Mouse (Mus musculus) testis, adult 2 months (tissue): ENCODE results near the gene Olfr1228. TPM values are rescaled to one million over a fixed set of nuclear protein-coding genes. Genes with fewer than 3 reads are reported as not detected.

Experiments
- H3K27ac ChIP-seq: fragments of 200-500 bp; 2 replicates; pipeline ENCODE4 v1.5.1; 2012; ENCODE audit warnings: low read depth, low read length; ENCODE audit not compliant: control insufficient read depth, insufficient read depth
- H3K27me3 ChIP-seq: fragments of 200-500 bp; 2 replicates; pipeline ENCODE4 v1.6.1; 2012; ENCODE audit warnings: mild to moderate bottlenecking, low read length, moderate library complexity; ENCODE audit not compliant: control insufficient read depth, insufficient read depth
- H3K36me3 ChIP-seq: fragments of 200-500 bp; 2 replicates; pipeline ENCODE4 v1.6.1; 2012; ENCODE audit warnings: mild to moderate bottlenecking, low read length; ENCODE audit not compliant: control insufficient read depth, insufficient read depth
- H3K4me1 ChIP-seq: fragments of 200-500 bp; 2 replicates; pipeline ENCODE4 v1.6.1; 2012; ENCODE audit warnings: low read length; ENCODE audit not compliant: control insufficient read depth, insufficient read depth
- H3K4me3 ChIP-seq: fragments of 200-500 bp; 2 replicates; pipeline ENCODE4 v1.5.1; 2012; ENCODE audit warnings: low read depth, mild to moderate bottlenecking, low read length, moderate library complexity, mixed read lengths; ENCODE audit not compliant: control insufficient read depth
- CTCF ChIP-seq: fragments of 200-500 bp; IDR thresholded peaks from 2 replicates; pipeline ENCODE4 v1.5.1; 2012; ENCODE audit warnings: low read depth, mild to moderate bottlenecking, inconsistent platforms, low read length, moderate library complexity; ENCODE audit not compliant: control insufficient read depth, insufficient read depth, insufficient replicate concordance
- POLR2A ChIP-seq: fragments of 200-500 bp; IDR thresholded peaks from 2 replicates; pipeline ENCODE4 v1.6.1; 2012; ENCODE audit warnings: low read depth, mild to moderate bottlenecking, inconsistent platforms, low read length, moderate library complexity; ENCODE audit not compliant: control insufficient read depth
- polyA plus RNA-seq: library from polyadenylated mRNA; depleted of rRNA; stranded (reverse); fragments of >200 nt; gene quantifications from 2 replicates; pipeline ENCODE4 v1.2.3, GENCODE M21; 2012; rRNA removed

Olfr1228 gene
- not detected in 2 replicates for polyA plus RNA-seq

DNA sequence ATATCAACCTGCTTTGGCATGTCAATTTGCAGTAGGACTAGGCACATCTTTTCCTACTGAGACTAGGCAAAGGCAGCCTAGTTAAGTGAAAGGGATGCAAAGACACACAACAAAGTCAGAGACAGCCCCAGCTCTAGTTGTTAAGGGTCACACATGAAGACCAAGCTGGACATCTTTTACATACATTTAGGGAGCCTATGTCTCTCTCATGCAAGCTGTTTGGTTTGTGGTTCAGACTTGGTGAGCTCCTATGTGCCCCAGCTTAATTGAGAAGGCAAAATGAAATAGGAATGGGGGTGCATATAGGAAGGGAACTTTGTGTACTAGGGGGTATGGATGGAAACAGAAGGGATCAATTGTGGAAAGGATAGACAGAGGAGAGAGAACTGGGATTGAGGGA lies at the start of gene Olfr1228:
Olfr1228 (minus strand) TSS at position 101 of the 400 bp plus-strand sequence.
- Histone ChIP-seq H3K36me3 (no peaks in the 10 kb centered on the region), H3K4me1 (no peaks in the 10 kb centered on the region), H3K27me3 (no peaks in the 10 kb centered on the region), H3K4me3 (no peak within 1 kb of the TSS), H3K27ac (no peak within 1 kb of the TSS)
- no peak for TF ChIP-seq POLR2A
- TF ChIP-seq CTCF: no peak

GRCm38 (mm10) chr2:89297168-89297567 lies 43.3 kb upstream of the Olfr1228 start, which contains the start of gene Olfr1230:
Gene Olfr1230 (minus strand): TSS chr2:89297268.
- H3K4me3 ChIP-seq: no peak within 1 kb of the TSS
- no peaks in the 10 kb centered on the region for H3K36me3 ChIP-seq
- no peaks in the 10 kb centered on the region for H3K27me3 ChIP-seq
- TF ChIP-seq POLR2A (no peak), CTCF (no peak)
- no peaks in the 10 kb centered on the region for H3K4me1 ChIP-seq
- H3K27ac ChIP-seq: no peak within 1 kb of the TSS

GRCm38 (mm10) chr2:89287914-89288313 lies 34.1 kb upstream of the Olfr1228 start, which contains the start of gene Olfr1229:
Gene Olfr1229 (minus strand): TSS chr2:89288014.
- no peak within 1 kb of the TSS for H3K27ac ChIP-seq
- no peak for TF ChIP-seq CTCF
- no peak for TF ChIP-seq POLR2A
- H3K4me3 ChIP-seq: no peak within 1 kb of the TSS
- no peaks in the 10 kb centered on the region for H3K4me1 ChIP-seq
- H3K27me3 ChIP-seq: no peaks in the 10 kb centered on the region
- H3K36me3 ChIP-seq: no peaks in the 10 kb centered on the region

DNA sequence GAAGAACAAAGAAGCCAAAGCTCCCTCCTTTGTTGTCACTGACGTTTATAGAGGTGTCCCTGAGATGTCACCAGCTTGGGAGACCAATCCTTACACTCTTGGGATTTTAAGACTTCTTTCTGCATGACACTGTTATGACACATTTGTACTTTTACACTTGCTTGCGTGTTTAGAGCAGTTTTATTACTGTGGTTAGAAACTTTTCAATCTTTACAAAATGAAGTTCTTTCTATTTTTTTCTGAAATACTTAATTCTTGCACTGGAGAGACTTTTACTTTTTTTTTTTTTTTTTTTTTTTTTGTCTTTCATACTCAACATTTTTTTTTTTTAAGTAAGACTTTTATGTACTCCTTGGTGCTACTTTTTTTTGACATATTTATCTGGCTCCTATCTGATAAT lies 53.9 kb downstream of the Olfr1228 start, which contains the start of gene Olfr1226:
Olfr1226 (minus strand) TSS at position 101 of the 400 bp plus-strand sequence.
- Histone ChIP-seq H3K27ac (no peak within 1 kb of the TSS), H3K36me3 (no peaks in the 10 kb centered on the region), H3K4me3 (no peak within 1 kb of the TSS), H3K4me1 (no peaks in the 10 kb centered on the region), H3K27me3 (no peaks in the 10 kb centered on the region)
- TF ChIP-seq POLR2A (no peak), CTCF (no peak)

Other genes with a start within 250 kb of the Olfr1228 start
- gene Olfr1215, start 247.1 kb downstream of the Olfr1228 start, polyA plus RNA-seq: not detected in 2 replicates
- not detected in 2 replicates for gene Olfr1216, start 235.7 kb downstream of the Olfr1228 start, polyA plus RNA-seq
- gene Olfr1217, start 222.0 kb downstream of the Olfr1228 start, polyA plus RNA-seq: not detected in 2 replicates
- not detected in 2 replicates for gene Olfr1218, start 192.9 kb downstream of the Olfr1228 start, polyA plus RNA-seq
- gene Olfr1219, start 170.5 kb downstream of the Olfr1228 start, polyA plus RNA-seq: not detected in 2 replicates
- gene Olfr1220, start 147.2 kb downstream of the Olfr1228 start, polyA plus RNA-seq: not detected in 2 replicates
- gene Olfr1221, start 136.8 kb downstream of the Olfr1228 start, polyA plus RNA-seq: not detected in 2 replicates
- gene Olfr1222, start 121.0 kb downstream of the Olfr1228 start, polyA plus RNA-seq: not detected in 2 replicates
- gene Olfr1223, start 102.5 kb downstream of the Olfr1228 start, polyA plus RNA-seq: not detected in 2 replicates
- gene Olfr1224-ps1, start 90.0 kb downstream of the Olfr1228 start, polyA plus RNA-seq: not detected in 2 replicates
- not detected in 2 replicates for gene Olfr1225, start 79.4 kb downstream of the Olfr1228 start, polyA plus RNA-seq
- gene Olfr1226, start 54.0 kb downstream of the Olfr1228 start, polyA plus RNA-seq: not detected in 2 replicates
- gene Olfr1229, start 34.0 kb upstream of the Olfr1228 start, polyA plus RNA-seq: not detected in 2 replicates
- gene Olfr1230, start 43.2 kb upstream of the Olfr1228 start, polyA plus RNA-seq: not detected in 2 replicates
- gene Olfr1231, start 53.0 kb upstream of the Olfr1228 start, polyA plus RNA-seq: not detected in 2 replicates
- not detected in 2 replicates for gene Olfr1232, start 75.6 kb upstream of the Olfr1228 start, polyA plus RNA-seq
- gene Olfr1233, start 88.3 kb upstream of the Olfr1228 start, polyA plus RNA-seq: 0.14 TPM in 1 of 2 replicates, not detected in the other
- not detected in 2 replicates for gene Olfr1234, start 110.8 kb upstream of the Olfr1228 start, polyA plus RNA-seq
- gene Olfr1238, start 155.6 kb upstream of the Olfr1228 start, polyA plus RNA-seq: not detected in 2 replicates
- not detected in 2 replicates for gene Olfr1239, start 166.3 kb upstream of the Olfr1228 start, polyA plus RNA-seq
- not detected in 2 replicates for gene Olfr1240, start 188.9 kb upstream of the Olfr1228 start, polyA plus RNA-seq
- not detected in 2 replicates for gene Olfr1241, start 233.1 kb upstream of the Olfr1228 start, polyA plus RNA-seq
- gene Olfr1242, start 244.3 kb upstream of the Olfr1228 start, polyA plus RNA-seq: not detected in 2 replicates